Mouse (Mus musculus) limb, embryonic 14.5 days (tissue): ENCODE results near the gene Ttf1. TPM values are rescaled to one million over a fixed set of nuclear protein-coding genes. Genes with fewer than 3 reads are reported as not detected.

ENCODE experiments used
- ATAC-seq: fragments of 200-750 bp; cut with Nextera tagmentation; 2 replicates; pipeline ENCODE4 v1.8.0; 2017; ENCODE audit warnings: low read depth, moderate number of reproducible peaks, moderate TSS enrichment; ENCODE audit not compliant: low FRiP score
- DNase-seq: peaks from one replicate; pipeline ENCODE4 v3.0.0-alpha.2; 2015; ENCODE audit warnings: low spot score
- H3K27ac ChIP-seq: fragments of 300-500 bp; sonication (generic); replicated peaks from 2 replicates; pipeline ENCODE4 v1.5.1; 2014; ENCODE audit warnings: low read depth, mild to moderate bottlenecking, low read length, moderate library complexity, mixed read lengths
- H3K27me3 ChIP-seq: fragments of 300-500 bp; sonication (generic); 2 replicates; pipeline ENCODE4 v1.6.1; 2014; ENCODE audit warnings: low read length, mixed read lengths; ENCODE audit not compliant: control insufficient read depth, insufficient read depth
- H3K36me3 ChIP-seq: fragments of 300-500 bp; sonication (generic); 2 replicates; pipeline ENCODE4 v1.6.1; 2014; ENCODE audit warnings: mild to moderate bottlenecking, low read length, moderate library complexity, mixed read lengths; ENCODE audit not compliant: control insufficient read depth, insufficient read depth
- H3K4me1 ChIP-seq: fragments of 300-500 bp; sonication (generic); 2 replicates; pipeline ENCODE4 v1.6.1; 2014; ENCODE audit warnings: antibody characterized with exemption, low read length, mixed read lengths; ENCODE audit not compliant: control insufficient read depth, insufficient read depth
- H3K4me2 ChIP-seq: fragments of 300-500 bp; sonication (generic); replicated peaks from 2 replicates; pipeline ENCODE4 v1.6.1; 2014; ENCODE audit warnings: low read depth, mild to moderate bottlenecking, low read length, moderate library complexity; ENCODE audit not compliant: severe bottlenecking
- H3K4me3 ChIP-seq: fragments of 300-500 bp; sonication (generic); replicated peaks from 2 replicates; pipeline ENCODE4 v1.5.1; 2014; ENCODE audit warnings: low read length
- H3K9ac ChIP-seq: fragments of 300-500 bp; sonication (generic); 2 replicates; pipeline ENCODE4 v1.6.1; 2014; ENCODE audit warnings: mild to moderate bottlenecking, low read depth, low read length, moderate library complexity; ENCODE audit not compliant: severe bottlenecking
- H3K9me3 ChIP-seq: fragments of 300-500 bp; sonication (generic); 2 replicates; pipeline ENCODE4 v1.6.1; 2016; ENCODE audit warnings: low read length; ENCODE audit not compliant: control insufficient read depth
- POLR2A ChIP-seq: fragments of 200-500 bp; IDR thresholded peaks from 2 replicates; pipeline ENCODE4 v1.8.0; 2012; ENCODE audit warnings: inconsistent platforms, mild to moderate bottlenecking, moderate library complexity, borderline replicate concordance; ENCODE audit not compliant: insufficient read depth, insufficient read length; ENCODE audit errors: extremely low read depth
- WGBS: fragments of 180-500 bp; shearing (Covaris S2); extraction: QIAGEN DNeasy Blood & Tissue Kit; methylation state at CpG from one replicate; pipeline ENCODE4 v1.1.7; 2014; 5-methylcytosine and 5-hydroxymethylcytosine counted together
- polyA plus RNA-seq, 2 experiments: library from polyadenylated mRNA; depleted of rRNA in 1 of 2; stranded (reverse) in 1 of 2; unstranded in 1 of 2; fragments of >200 nt; fragmentation: Nextera tagmentation in 1 of 2; extraction: Ambion mirVana in 1 of 2; gene quantifications; 2 replicates each; pipeline versions ENCODE4 v1.2.1 to v1.2.3; 2012 to 2014

Gene Ttf1
- polyA plus RNA-seq, 2 experiments, result 8.2 to 13.4 TPM

- Histone ChIP-seq H3K4me1 (no peaks in the 10 kb centered on the region), H3K4me3 (no peak overlapping the region), H3K27ac (no peak overlapping the region), H3K36me3 (no peaks in the 10 kb centered on the region), H3K9ac (no peak overlapping the region), H3K27me3 (peaks cover 20% of the 10 kb centered on the region), H3K9me3 (no peaks in the 10 kb centered on the region), H3K4me2 (no peak overlapping the region)
- DNase-seq (no peak), ATAC-seq (no peak)
- TF ChIP-seq POLR2A, result no peak
- WGBS, result 66% methylated on average over 16 of the region's 16 CpGs
Observed at GRCm38 (mm10) chr2:29046151-29046550, 13.9 kb upstream of the Ttf1 start.

- Histone ChIP-seq H3K4me1 (0 out of 2 replicates have a peak, but pooled peaks cover 5% of the 10 kb centered on the region), H3K27ac (no peak overlapping the region), H3K27me3 (peaks cover 14% of the 10 kb centered on the region), H3K4me3 (no peak overlapping the region), H3K36me3 (no peaks in the 10 kb centered on the region), H3K4me2 (no peak overlapping the region), H3K9me3 (no peaks in the 10 kb centered on the region), H3K9ac (0 out of 2 replicates have a peak overlapping the region, but pooled peaks have one; percentile 4)
- no peak for TF ChIP-seq POLR2A
- WGBS, result 29% methylated on average over 5 of the region's 5 CpGs
- ATAC-seq (no peak), DNase-seq (no peak)
Observed at GRCm38 (mm10) chr2:29051932-29052331, 8.1 kb upstream of the Ttf1 start.

GRCm38 (mm10) chr2:29052943-29053454, 7.1 kb upstream of the Ttf1 start:
- no peak for TF ChIP-seq POLR2A
- Histone ChIP-seq H3K4me1 (0 out of 2 replicates have a peak, but pooled peaks cover 5% of the 10 kb centered on the region), H3K27me3 (peaks cover 14% of the 10 kb centered on the region), H3K36me3 (no peaks in the 10 kb centered on the region), H3K4me3 (no peak overlapping the region), H3K9ac (no peak overlapping the region), H3K4me2 (no peak overlapping the region), H3K9me3 (no peaks in the 10 kb centered on the region), H3K27ac (no peak overlapping the region)
- peak; percentile 14; the same call in 1 of the 2 replicates for ATAC-seq
- 28% methylated on average over 4 of the region's 4 CpGs for WGBS
- peak; percentile 61 for DNase-seq

- ATAC-seq (no peak), DNase-seq (peak; percentile 49)
- H3K9me3 ChIP-seq, result no peaks in the 10 kb centered on the region
- peaks cover 10% of the 10 kb centered on the region for H3K27me3 ChIP-seq
- 0 out of 2 replicates have a peak, but pooled peaks cover 5% of the 10 kb centered on the region for H3K4me1 ChIP-seq
- no peak for TF ChIP-seq POLR2A
- no peak overlapping the region for H3K9ac ChIP-seq
- peak overlapping the region; percentile 48 for H3K4me3 ChIP-seq
- H3K4me2 ChIP-seq, result peak overlapping the region; percentile 83
- 4% methylated on average over 20 of the region's 20 CpGs for WGBS
- no peak overlapping the region for H3K27ac ChIP-seq
- H3K36me3 ChIP-seq, result no peaks in the 10 kb centered on the region
Observed at GRCm38 (mm10) chr2:29053802-29054544, 6.1 kb upstream of the Ttf1 start.

- WGBS, result 2% methylated on average over 27 of the region's 30 CpGs
Observed at GRCm38 (mm10) chr2:29054545-29054935, 5.5 kb upstream of the Ttf1 start.

More at GRCm38 (mm10) chr2:29054545-29054935, 5.5 kb upstream of the Ttf1 start:
- TF ChIP-seq POLR2A, result no peak
- peak overlapping the region; percentile 83 for H3K4me2 ChIP-seq
- peak overlapping the region; percentile 48 for H3K4me3 ChIP-seq
- H3K9me3 ChIP-seq, result no peaks in the 10 kb centered on the region
- no peak for ATAC-seq
- H3K36me3 ChIP-seq, result no peaks in the 10 kb centered on the region
- H3K27me3 ChIP-seq, result peaks cover 10% of the 10 kb centered on the region
- H3K9ac ChIP-seq, result peak overlapping the region; percentile 67
- no peak overlapping the region for H3K27ac ChIP-seq
- DNase-seq, result no peak
- 0 out of 2 replicates have a peak, but pooled peaks cover 5% of the 10 kb centered on the region for H3K4me1 ChIP-seq
